Mouse (Mus musculus) left cerebral cortex, postnatal 25 days (tissue): ENCODE results near the gene Ngfr. TPM values are rescaled to one million over a fixed set of nuclear protein-coding genes. Genes with fewer than 3 reads are reported as not detected.
A peak's percentile ranks its signal among the peaks of the same experiment; 100 is the strongest.

Experiments
- DNase-seq, 2 experiments: peaks; one replicate each; pipeline ENCODE4 v3.0.0; 2022; ENCODE audit warnings: low spot score in 2 of 2, mixed read lengths in 1 of 2
- intact Hi-C: fragments of 180-260 bp; cut with DNase I; formaldehyde crosslinking; loops from one replicate; pipeline ENCODE4 v1.15.1; 2025
- total RNA-seq, 2 experiments: library from RNA; stranded (reverse); gene quantifications; 2 replicates each; pipeline ENCODE4 v1.2.3; 2021

Ngfr gene
- total RNA-seq, 2 experiments from 2014 or later = 1.1 to 1.7 TPM

- DNase-seq = no peak
- intact Hi-C loops = no loop called here
Observed at GRCm38 (mm10) chr11:95570827-95571619, 16.5 kb downstream of the Ngfr start.

DNA sequence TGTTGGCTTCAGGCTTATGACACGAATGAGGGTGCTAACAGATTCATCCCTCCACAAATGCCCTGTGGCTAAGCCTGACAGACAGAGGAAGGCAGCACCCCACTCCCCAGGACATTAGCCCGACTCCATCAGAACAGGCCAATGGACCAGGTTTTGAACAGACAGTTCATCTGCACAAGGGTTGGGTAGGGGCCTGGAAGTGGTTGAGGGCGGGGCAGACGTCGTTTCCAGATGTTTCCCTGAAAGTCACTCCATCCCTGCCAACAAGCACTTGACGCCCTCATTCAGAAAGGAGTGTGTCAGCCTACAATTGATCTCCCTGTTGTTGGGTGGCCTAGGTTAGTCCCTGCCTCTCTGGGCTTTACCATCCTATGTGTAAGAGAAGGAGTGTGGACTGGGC lies 17.6 kb downstream of the Ngfr start:
- no peak for DNase-seq
- intact Hi-C loops = no loop called here

DNA sequence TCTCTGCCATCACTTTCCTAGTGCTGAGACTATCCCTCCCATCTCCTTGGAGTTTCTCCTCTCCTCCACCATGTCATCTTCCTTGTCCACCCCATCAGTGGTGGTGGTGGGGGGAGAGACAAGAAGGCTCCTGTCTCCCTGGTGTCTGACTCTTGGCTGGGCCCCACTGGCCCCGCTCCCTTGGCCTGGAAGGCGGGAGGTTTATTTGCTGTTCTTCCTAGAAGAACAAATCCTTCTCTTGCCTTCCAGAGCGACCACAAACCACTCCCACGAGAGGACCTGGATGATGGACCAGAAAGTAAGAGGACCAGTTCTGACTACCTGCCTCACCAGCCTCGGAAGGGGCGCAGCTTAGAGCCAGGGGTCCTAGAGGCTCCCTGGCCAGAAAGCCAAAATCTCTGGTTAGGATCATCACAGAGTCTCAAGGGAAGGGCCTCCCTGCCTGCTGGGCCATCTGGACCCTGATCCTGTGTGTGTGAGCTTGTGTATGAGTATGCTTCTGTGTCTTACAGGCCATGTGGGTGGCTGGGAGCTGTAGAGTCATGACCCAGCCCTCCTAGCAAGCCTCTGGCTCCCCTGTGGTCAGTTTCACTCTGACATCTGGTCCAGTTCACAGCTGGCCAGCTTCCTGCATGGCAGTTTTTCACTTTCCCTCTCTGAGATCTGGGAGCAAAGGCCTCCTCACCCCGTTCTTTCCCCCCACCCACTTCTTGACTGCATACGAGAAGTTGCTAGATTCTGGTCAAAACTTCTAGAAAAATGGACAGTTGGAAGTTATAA lies 19.4 kb downstream of the Ngfr start:
- DNase-seq = no peak
- intact Hi-C loops = no loop called here

GRCm38 (mm10) chr11:95567366-95567765 lies 20.2 kb downstream of the Ngfr start:
- intact Hi-C loops = no loop called here
- no peak for DNase-seq

DNA sequence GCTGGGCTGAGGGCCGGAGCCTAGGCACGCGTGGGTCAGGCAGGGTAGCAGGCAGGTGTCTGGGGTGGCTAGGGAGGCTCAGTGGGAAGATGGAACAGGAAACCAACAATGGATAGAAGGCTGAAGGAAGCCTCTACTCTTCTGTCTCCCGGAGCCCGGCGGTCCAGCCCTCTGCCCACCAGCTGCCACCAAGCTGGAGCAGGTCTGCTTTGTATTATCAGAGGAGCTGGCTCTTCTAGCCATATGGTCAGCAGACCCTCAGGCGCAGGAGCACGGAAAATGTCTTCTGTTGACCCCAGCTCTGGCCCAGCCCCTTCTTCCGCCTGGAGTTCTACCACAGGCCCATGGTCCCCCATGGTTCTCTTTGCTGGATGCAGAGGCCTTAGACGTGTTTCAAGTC lies 22.2 kb downstream of the Ngfr start:
- intact Hi-C loops = no loop called here
- DNase-seq = no peak

- no peak for DNase-seq
- intact Hi-C loops = no loop called here
Observed at GRCm38 (mm10) chr11:95563849-95564248, 23.7 kb downstream of the Ngfr start.

- intact Hi-C loops = no loop called here
- no peak for DNase-seq
Observed at GRCm38 (mm10) chr11:95560773-95561172, 26.8 kb downstream of the Ngfr start.

DNA sequence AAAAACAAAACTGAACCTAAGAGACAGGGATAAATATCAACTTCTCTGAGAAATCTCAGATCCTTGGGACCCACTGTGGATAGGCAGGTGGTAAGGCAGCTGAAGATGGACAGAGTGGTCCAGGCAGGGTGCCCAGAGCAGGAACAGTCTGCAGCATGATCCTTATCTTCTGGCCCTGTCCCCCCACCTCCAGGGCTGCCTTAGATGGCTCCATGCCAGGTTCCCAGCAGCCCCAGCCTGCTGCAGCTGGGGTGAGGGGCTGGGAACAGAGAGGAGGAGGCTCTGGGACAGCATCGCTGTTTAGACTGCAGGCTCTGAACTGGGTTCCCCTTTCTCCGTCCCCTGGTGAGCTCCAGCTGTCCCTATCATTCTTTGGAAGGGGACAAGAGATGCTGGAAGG lies 27.8 kb downstream of the Ngfr start:
- DNase-seq = no peak
- intact Hi-C loops = no loop called here

DNA sequence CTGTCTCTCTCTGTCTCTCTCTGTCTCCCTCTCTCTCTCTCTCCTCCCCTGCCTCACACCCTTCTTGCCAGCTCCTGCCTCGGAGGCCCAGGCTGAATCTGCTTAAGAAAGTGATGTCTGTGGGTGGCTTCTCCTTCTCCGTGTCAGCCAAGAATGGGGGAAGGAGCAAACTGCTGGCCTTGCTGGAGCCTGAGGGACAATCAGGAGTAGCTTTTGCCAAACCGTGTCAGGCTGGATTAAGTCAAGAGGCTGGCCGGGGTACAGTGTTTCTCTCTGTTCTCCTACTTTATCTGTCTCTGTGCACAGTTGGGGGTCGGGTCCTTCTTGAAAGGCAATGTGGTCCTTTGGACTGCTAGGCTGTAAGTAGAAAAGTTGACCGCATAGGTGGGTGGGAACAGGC lies 29.8 kb downstream of the Ngfr start:
- peak in 1 of 2 experiments; percentile 50 for DNase-seq
- intact Hi-C loops = no loop called here

DNA sequence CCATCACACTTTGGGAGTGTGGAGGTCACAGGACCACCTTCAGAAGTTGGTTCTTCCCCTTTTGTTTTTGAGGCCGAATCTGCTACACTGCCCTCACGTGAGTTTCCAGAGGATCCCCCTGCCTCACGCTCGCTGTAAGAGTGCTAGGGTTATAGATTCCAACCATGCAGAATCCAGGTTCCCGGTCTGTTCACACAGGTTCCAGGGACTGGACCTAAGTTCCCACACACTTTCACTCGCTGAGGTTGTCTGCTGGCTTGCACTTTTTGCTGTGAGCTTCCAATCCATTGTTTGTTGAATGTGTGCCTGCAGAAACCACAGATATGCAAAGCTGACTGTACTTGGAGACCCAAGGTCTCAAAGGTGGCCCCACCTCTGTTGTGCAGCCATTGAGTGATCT lies 30.5 kb downstream of the Ngfr start:
- intact Hi-C loops = no loop called here
- no peak for DNase-seq

- no peak for DNase-seq
- intact Hi-C loops = no loop called here
Observed at GRCm38 (mm10) chr11:95555279-95555678, 32.3 kb downstream of the Ngfr start.

- intact Hi-C loops = no loop called here
- peak in 1 of 2 experiments; percentile 59 for DNase-seq
Observed at GRCm38 (mm10) chr11:95550301-95551021, 37.1 kb downstream of the Ngfr start.

DNA sequence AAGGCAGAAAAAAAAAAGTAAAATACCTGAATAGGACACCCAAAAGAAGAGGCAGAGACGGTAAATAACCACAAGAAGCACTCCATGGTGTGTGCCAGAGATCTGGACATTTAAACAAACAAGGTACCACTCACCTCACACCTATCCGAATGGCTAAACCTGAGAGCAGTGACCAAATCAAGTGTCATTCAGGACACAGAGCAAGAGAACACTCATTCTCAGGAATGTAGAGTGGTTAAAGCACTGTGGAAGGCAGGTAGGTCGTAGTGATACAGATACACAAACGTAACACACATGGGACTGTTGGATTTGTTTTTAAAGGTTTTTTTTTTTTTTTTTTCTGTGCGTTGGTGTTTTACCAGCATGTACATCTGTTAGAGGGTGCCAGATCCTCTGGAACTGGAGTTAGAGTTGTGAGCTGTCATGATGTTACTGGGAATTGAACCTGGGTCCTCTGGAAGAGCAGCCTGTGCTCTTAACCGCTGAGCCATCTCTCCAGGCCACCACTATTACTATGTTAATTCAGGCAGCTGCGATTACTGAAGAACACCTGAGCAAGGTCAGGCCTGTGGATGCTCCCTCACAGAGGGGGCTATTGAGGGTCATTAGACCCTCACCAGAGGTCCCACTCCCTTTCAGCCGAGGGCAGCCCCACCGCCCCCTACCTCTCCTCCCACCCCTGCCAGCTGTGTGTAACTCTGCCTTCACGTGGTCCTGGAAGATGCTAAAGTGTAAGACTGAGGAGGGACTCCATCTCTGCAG lies 41.3 kb downstream of the Ngfr start:
- intact Hi-C loops = no loop called here
- DNase-seq = no peak

- DNase-seq = no peak
- intact Hi-C loops = no loop called here
Observed at GRCm38 (mm10) chr11:95544546-95545327, 42.8 kb downstream of the Ngfr start.

DNA sequence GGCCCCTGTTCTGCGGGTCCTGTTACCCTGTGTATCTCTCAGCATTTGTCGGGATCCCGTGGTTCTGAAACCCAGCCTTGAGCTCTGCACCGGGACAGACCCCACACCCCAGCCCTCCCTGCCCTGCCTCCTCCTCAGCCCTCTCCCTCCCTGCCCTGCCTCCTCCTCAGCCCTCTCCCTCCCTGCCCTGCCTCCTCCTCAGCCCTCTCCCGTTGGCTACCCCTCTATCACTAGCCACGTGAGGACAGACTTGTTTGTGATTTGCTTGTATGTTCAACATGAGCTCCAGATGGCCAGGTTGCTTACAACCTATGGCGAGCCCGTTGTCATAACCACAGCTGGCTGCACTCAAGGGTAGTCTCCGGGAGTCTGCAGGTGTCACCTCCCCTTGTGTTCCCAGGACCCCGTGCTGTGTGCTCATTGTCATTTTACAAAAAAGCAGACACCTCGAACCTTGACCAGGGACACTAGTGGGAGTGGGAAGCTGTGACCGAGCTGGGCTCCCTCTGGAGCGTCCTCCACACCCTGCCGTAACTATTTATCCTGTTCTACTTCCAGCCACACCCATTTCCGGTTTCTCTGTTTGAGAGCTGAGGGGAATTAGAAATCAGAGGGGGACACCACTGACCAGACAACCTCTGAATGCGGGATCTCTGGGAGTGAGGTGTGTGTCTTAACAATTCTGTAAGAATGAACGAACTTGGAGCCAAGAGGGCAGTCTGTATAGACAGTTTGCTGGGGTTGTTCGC lies 46.7 kb downstream of the Ngfr start:
- no peak for DNase-seq
- intact Hi-C loops = no loop called here

DNA sequence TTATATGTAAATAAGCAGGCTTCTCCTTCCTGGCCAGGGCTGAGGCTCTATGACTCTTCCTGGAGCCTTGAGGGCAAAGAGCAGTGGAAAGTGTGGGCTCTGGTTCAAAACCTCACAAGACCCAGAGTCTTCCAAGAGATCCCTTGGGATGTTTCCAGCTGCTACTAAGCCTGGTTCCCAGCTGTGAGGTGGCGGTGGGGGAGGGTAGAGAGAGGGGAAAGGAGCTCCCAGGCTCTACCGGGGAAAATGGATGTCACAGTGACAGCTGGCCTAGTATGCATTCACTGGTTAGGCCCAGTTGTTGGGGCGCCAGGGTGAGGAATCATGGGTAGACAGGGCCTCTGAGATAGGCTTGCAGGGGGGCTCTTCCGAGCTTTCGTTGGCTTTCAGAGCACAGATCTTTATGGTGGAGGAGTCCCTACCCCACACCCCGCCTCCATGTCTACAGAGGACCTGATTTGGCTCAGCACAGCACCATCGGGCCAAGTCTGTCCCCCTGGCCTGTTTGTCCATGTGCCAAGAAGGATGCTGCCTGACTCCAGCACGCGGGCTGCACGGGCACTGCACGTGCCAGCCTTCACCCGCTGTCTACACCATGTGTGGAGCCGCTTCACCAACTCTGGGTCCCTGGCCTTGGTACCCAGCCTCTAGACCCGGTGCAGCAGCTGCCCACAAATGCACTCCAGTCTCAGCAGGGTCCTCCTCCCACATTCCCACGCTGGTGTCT lies 49.0 kb downstream of the Ngfr start:
- no peak for DNase-seq
- intact Hi-C loops = no loop called here

- intact Hi-C loops = loop anchor here (1.0 kb wide), 2 partner anchors 53 to 116 kb away; no protein-coding TSS in a partner anchor
- peak; percentile 83 to 87 for DNase-seq
Observed at GRCm38 (mm10) chr11:95533484-95534160, 53.9 kb downstream of the Ngfr start.
